Mouse (Mus musculus): Measurements from ENCODE around the gene Vav2.

Gene Vav2

DNA sequence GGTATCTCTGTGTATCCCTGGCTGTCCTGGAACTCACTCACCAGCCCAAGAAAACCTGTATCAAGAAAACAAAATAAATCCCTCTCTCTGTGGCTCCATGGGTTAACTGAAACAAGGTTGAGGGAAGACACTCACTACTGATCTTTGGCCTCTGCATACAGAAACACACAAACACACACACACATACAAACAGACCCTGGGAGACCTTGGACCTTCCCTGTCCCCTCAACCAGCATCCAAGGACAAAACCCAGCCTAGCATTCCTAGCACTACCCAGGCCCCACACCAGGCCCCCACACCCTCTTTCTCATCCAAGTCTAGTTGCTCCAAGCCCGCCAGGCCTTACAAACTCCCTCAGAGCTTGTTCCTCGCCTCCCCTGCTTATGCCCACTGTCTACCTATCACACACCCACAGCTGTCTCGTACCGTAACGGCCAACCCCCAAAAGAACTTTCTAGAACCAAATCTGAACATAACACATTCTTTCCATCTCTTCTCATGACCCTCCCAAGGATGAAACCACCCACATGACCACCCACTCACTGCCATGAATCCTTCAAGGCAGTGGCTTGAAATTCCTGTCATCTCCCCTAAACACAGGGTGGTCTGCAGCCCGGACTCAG is 16.2 kb downstream of the Vav2 start:
- DNase-seq (ENCODE audit: low read depth, low spot score): no peak

DNA sequence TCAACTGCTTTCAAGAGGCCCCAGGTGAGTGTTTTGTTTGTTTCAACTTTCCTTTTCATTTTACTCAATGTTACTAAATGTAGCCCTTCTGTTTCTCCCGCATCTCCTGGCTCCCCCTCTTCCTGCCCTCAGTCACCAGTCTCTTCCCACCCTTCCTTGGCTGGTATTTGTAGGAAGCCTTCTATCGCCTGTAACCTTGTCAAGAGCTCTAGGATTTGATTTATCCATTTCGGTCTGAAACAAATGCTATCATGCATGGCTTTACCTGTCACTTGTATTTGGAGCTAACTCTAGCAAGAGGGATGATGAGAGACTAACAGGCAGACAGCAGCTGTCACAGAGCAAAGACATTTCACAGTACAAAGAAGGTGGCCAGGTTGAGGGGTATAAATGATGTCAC is 18.6 kb downstream of the Vav2 start:
- no peak for DNase-seq (ENCODE audit: low read depth, low spot score)

- peak; percentile 80 for DNase-seq (ENCODE audit: low read depth, low spot score)
Measured at GRCm38 (mm10) chr2:27406928-27407327, 19.9 kb downstream of the Vav2 start.

DNA sequence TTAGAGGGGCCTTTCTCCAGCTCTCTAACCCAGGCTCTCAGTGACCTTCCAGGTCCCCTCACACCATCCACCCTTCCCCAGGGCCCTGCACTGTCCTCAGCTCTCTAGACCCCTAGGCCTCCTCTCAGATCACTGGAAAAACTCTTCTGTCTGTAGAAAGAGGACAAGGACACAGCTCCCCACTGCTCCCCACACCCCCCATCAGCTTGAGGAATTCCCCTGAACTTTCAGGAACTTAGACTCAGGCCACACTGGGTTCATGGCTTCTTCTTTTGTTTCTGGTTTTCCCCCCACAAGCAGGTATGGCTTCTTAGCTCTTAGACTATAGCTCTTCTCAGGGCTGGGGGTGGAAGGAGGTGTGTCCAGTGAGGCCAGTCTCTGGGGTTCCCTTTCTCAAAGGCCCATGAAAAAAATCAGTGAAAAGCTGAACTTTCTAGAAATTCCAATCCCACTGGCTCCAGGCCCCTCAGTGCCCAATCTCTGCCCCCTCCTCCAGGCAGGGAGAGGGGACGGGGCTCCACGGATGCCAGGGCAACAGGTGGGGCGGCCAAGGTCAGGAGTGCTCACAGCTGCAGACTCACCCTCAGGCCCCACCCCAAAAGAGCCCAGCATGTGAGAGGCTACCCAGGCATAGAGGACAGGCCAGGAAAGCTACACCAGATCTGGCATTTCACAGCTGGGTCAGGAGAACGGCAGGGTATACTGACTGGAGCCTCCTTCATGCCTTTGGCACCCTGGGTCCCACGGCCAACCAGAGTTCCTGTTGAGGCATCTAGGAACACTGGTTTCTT is 21.5 kb downstream of the Vav2 start:
- peak; percentile 83 for DNase-seq (ENCODE audit: low read depth, low spot score)

- peak; percentile 89 for DNase-seq (ENCODE audit: low read depth, low spot score)
Measured at GRCm38 (mm10) chr2:27404375-27405093, 22.3 kb downstream of the Vav2 start.

- peak; percentile 61 for DNase-seq (ENCODE audit: low read depth, low spot score)
Measured at GRCm38 (mm10) chr2:27401544-27401943, 25.3 kb downstream of the Vav2 start.

GRCm38 (mm10) chr2:27400083-27400482 is 26.8 kb downstream of the Vav2 start:
- DNase-seq (ENCODE audit: low read depth, low spot score): peak; percentile 62

GRCm38 (mm10) chr2:27396656-27397440 is 30.0 kb downstream of the Vav2 start:
- no peak for DNase-seq (ENCODE audit: low read depth, low spot score)

- no peak for DNase-seq (ENCODE audit: low read depth, low spot score)
Measured at GRCm38 (mm10) chr2:27394158-27394832, 32.5 kb downstream of the Vav2 start.

GRCm38 (mm10) chr2:27392278-27392677 is 34.6 kb downstream of the Vav2 start:
- DNase-seq (ENCODE audit: low read depth, low spot score): no peak

- no peak for DNase-seq (ENCODE audit: low read depth, low spot score)
Measured at GRCm38 (mm10) chr2:27390775-27391174, 36.1 kb downstream of the Vav2 start.

DNA sequence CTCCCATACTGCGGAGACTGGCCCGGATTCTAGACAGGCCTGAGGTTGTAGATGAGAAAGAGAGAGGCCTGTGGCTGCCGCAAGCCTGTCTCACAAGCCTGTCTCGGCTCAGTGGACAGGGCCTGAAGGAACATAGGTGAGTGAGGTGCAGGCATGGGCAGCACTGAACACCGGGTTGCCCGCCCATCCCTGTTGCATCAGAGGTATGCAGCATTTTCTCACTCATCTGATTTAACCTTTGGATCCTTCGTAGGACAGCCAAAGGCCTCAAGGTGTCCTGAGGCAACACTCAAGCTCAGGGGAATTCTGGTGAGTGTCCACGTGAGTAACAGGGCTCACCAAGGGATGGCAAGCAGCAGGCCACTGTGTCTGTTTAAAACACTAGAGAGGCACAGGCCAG is 36.5 kb downstream of the Vav2 start:
- no peak for DNase-seq (ENCODE audit: low read depth, low spot score)

- DNase-seq (ENCODE audit: low read depth, low spot score): no peak
Measured at GRCm38 (mm10) chr2:27389272-27390162, 37.3 kb downstream of the Vav2 start.

GRCm38 (mm10) chr2:27387209-27387608 is 39.6 kb downstream of the Vav2 start:
- DNase-seq (ENCODE audit: low read depth, low spot score): no peak

- DNase-seq (ENCODE audit: low read depth, low spot score): no peak
Measured at GRCm38 (mm10) chr2:27381698-27382097, 45.1 kb downstream of the Vav2 start.

DNA sequence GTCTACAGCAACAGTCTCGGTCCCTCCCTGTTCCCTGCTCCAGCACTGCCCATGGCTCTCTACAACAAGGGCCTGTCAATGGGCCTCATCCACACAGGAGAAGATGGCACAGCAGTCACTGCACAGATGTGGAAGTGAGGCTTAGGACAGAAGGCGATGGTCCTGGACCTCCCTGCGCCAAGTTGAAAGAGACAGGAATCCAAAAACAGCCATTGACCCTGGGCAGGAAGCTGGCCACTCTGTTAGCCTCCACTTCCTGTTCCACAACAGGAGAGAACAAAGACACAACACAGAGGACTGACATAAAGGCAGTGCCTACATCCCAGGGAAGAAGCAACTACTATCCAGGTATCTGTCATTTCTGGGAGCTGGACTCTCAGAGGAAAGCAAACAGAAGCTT is 45.6 kb downstream of the Vav2 start:
- DNase-seq (ENCODE audit: low read depth, low spot score): no peak

GRCm38 (mm10) chr2:27377876-27378275 is 49.0 kb downstream of the Vav2 start:
- DNase-seq (ENCODE audit: low read depth, low spot score): peak; percentile 90

DNA sequence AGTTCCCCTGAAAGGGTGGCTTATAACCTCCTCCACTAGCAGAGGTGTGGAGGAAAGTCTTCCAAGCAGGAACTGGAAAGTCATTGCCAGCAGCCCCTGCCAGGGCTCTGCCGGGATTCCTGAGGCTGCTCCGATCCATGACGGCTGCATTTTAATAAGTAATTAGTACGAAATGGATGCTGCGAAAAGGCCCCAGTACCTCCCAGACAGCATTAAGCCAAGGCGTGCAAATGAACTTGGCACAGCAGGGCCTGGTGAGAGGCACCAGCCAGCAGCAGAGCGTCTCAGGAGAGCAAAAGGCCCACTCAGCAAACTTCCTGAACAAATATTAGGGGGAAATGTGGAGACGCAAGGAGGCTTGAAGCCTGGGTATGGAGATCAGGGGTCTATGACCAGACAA is 49.7 kb downstream of the Vav2 start:
- no peak for DNase-seq (ENCODE audit: low read depth, low spot score)

GRCm38 (mm10) chr2:27375141-27375540 is 51.7 kb downstream of the Vav2 start:
- no peak for DNase-seq (ENCODE audit: low read depth, low spot score)

DNA sequence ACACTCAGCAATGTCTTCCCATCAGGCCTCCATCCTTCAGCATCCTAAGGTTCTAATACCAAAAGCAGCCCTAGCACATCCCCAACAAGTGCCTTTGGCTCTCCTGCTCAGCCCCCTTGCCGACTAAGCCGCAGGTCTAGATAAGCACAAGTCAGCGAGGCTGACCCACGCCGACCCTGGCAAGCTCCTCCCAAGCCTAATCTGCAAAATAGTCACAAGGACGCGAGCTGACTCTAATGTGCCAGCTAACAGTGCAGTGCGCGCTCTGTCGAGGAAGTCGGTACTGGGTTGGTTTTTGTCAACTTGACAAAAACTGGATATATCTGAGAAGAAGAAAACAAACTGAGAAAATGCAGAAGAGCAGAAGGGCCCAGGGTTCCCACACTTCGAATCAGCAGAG is 53.5 kb downstream of the Vav2 start:
- no peak for DNase-seq (ENCODE audit: low read depth, low spot score)

All from A20 (cell line).